Mouse (Mus musculus): ENCODE data around the gene Lmo7. TPM values are rescaled to one million over a fixed set of nuclear protein-coding genes. Genes with fewer than 3 reads are reported as not detected.

Lmo7 gene
- polyA plus RNA-seq, 1 experiment from 2014 or later = 0.98 TPM

- H3K9me3 ChIP-seq = no peaks in the 10 kb centered on the region
- H3K9ac ChIP-seq = no peak overlapping the region
- H3K4me1 ChIP-seq (replicated peaks) = no peaks in the 10 kb centered on the region; the same call in 1 of the 2 replicates
- no peak overlapping the region for H3K4me2 ChIP-seq
- H3K4me3 ChIP-seq = no peak overlapping the region
- H3K27me3 ChIP-seq = no peaks in the 10 kb centered on the region
- no peak overlapping the region for H3K27ac ChIP-seq (replicated peaks)
- no peaks in the 10 kb centered on the region for H3K36me3 ChIP-seq
- no peak for ATAC-seq (ENCODE audit: low read depth)
- 93% methylated on average over 6 of the region's 6 CpGs for WGBS
Measured at GRCm38 (mm10) chr14:101842521-101842920, 112.8 kb downstream of the Lmo7 start.

DNA sequence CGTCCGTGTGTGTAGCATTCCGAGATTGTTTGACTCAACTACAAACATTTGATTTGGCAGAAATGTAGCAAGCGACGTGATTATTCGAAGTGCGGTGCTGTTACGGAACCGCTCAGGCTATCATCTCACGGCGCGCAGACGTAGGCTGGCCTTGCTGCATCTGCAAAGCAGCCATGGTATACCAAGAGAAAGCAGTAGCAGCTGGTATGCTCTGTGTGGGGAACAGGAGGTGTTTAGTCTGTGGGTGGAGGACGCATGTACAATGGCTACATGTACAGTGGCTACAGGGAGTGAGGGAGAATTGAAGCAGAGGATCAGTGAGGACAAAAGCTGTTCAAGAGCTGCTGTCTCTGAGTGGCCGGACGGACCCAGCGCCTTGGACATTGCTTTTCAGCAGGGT, 113.7 kb downstream of the Lmo7 start:
- Histone ChIP-seq H3K9me3 (no peaks in the 10 kb centered on the region), H3K4me2 (no peak overlapping the region), H3K27ac (replicated peaks) (no peak overlapping the region), H3K36me3 (no peaks in the 10 kb centered on the region), H3K4me3 (no peak overlapping the region), H3K9ac (no peak overlapping the region), H3K4me1 (replicated peaks) (no peaks in the 10 kb centered on the region; the same call in 1 of the 2 replicates), H3K27me3 (no peaks in the 10 kb centered on the region)
- ATAC-seq (ENCODE audit: low read depth) = no peak
- 92% methylated on average over 17 of the region's 17 CpGs for WGBS

- Histone ChIP-seq H3K4me3 (no peak overlapping the region), H3K9me3 (no peaks in the 10 kb centered on the region), H3K4me2 (no peak overlapping the region), H3K9ac (no peak overlapping the region), H3K27me3 (no peaks in the 10 kb centered on the region), H3K36me3 (no peaks in the 10 kb centered on the region), H3K27ac (replicated peaks) (no peak overlapping the region), H3K4me1 (replicated peaks) (no peaks in the 10 kb centered on the region; the same call in 1 of the 2 replicates)
- ATAC-seq (ENCODE audit: low read depth) = no peak
- 68% methylated on average over 7 of the region's 7 CpGs for whole genome bisulfite sequencing
Measured at GRCm38 (mm10) chr14:101844467-101844866, 114.7 kb downstream of the Lmo7 start.

GRCm38 (mm10) chr14:101846097-101846882, 116.5 kb downstream of the Lmo7 start:
- Histone ChIP-seq H3K27me3 (no peaks in the 10 kb centered on the region), H3K36me3 (no peaks in the 10 kb centered on the region), H3K27ac (replicated peaks) (no peak overlapping the region), H3K9me3 (no peaks in the 10 kb centered on the region), H3K4me1 (replicated peaks) (no peaks in the 10 kb centered on the region; the same call in 1 of the 2 replicates), H3K4me2 (no peak overlapping the region), H3K4me3 (no peak overlapping the region), H3K9ac (no peak overlapping the region)
- WGBS = 76% methylated on average over 8 of the region's 8 CpGs
- no peak for ATAC-seq (ENCODE audit: low read depth)

GRCm38 (mm10) chr14:101847520-101847919, 117.8 kb downstream of the Lmo7 start:
- Histone ChIP-seq H3K9ac (no peak overlapping the region), H3K9me3 (no peaks in the 10 kb centered on the region), H3K4me1 (replicated peaks) (no peaks in the 10 kb centered on the region), H3K27ac (replicated peaks) (no peak overlapping the region), H3K36me3 (no peaks in the 10 kb centered on the region), H3K4me2 (no peak overlapping the region), H3K4me3 (no peak overlapping the region), H3K27me3 (no peaks in the 10 kb centered on the region)
- ATAC-seq (ENCODE audit: low read depth) = no peak
- WGBS = 90% methylated on average over 7 of the region's 7 CpGs

DNA sequence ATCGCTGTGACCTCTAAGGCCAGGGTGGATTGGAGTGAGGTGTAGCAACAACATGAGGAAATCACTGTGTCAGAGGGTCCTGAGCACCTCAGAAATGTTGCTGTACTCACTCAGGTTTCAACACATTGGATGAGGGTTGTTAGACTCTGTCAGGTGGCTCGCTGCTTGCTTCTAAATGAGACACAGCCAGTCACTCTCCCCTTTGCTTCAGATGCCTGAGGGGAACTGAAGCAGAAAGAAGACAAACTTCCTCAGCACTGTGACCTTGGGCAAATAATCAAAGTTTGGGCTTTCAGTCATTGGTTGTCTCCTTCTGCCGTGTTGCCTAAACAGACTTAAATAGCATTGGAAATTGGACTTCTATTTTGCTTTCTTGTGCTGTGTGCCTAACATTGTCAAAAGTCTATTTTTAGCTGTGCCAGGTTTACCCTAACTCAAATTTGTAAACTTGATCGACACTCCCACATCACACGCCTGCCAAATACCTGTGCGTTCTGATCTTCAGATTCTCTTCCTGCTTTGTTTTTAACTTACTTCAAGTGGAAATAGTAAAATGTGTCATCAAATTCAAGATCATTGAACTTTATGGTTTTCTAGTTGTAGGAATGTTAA, 122.9 kb downstream of the Lmo7 start:
- ATAC-seq (ENCODE audit: low read depth) = no peak
- 87% methylated on average over 6 of the region's 6 CpGs for WGBS
- no peak overlapping the region for H3K27ac ChIP-seq (replicated peaks)
- H3K4me1 ChIP-seq (replicated peaks) = no peaks in the 10 kb centered on the region
- H3K36me3 ChIP-seq = no peaks in the 10 kb centered on the region
- H3K4me2 ChIP-seq = no peak overlapping the region
- no peak overlapping the region for H3K4me3 ChIP-seq
- no peaks in the 10 kb centered on the region for H3K9me3 ChIP-seq
- H3K27me3 ChIP-seq = no peaks in the 10 kb centered on the region
- no peak overlapping the region for H3K9ac ChIP-seq

DNA sequence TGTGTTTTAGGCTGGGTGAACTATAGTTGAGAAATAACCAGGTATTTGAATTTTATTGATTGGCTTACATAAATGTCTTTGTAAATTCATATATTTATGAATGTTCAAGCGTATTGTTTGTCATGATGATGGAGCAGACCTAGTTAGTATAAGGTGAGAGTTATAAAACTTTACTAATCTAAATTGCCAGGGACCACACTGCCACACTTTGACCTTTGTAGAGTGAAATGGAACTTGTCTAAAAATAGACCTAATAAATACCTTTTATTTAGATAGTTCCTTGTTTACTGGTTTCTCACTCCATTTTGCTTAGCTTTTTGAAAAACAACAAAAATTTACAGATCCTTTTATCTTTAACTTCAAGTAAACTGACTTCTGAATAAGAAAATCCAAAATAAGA, 123.5 kb downstream of the Lmo7 start:
- Histone ChIP-seq H3K4me2 (no peak overlapping the region), H3K4me3 (no peak overlapping the region), H3K9ac (no peak overlapping the region), H3K4me1 (replicated peaks) (no peaks in the 10 kb centered on the region), H3K27me3 (no peaks in the 10 kb centered on the region), H3K36me3 (no peaks in the 10 kb centered on the region), H3K9me3 (no peaks in the 10 kb centered on the region), H3K27ac (replicated peaks) (no peak overlapping the region)
- WGBS = 92% methylated on average over 1 of the region's 1 CpGs
- ATAC-seq (ENCODE audit: low read depth) = no peak

- Histone ChIP-seq H3K4me2 (no peak overlapping the region), H3K36me3 (no peaks in the 10 kb centered on the region), H3K9me3 (no peaks in the 10 kb centered on the region), H3K4me3 (no peak overlapping the region), H3K27me3 (no peaks in the 10 kb centered on the region), H3K27ac (replicated peaks) (no peak overlapping the region), H3K9ac (no peak overlapping the region), H3K4me1 (replicated peaks) (no peaks in the 10 kb centered on the region)
- no peak for ATAC-seq (ENCODE audit: low read depth)
- 72% methylated on average over 4 of the region's 4 CpGs for WGBS
Measured at GRCm38 (mm10) chr14:101853722-101854121, 124.0 kb downstream of the Lmo7 start.

DNA sequence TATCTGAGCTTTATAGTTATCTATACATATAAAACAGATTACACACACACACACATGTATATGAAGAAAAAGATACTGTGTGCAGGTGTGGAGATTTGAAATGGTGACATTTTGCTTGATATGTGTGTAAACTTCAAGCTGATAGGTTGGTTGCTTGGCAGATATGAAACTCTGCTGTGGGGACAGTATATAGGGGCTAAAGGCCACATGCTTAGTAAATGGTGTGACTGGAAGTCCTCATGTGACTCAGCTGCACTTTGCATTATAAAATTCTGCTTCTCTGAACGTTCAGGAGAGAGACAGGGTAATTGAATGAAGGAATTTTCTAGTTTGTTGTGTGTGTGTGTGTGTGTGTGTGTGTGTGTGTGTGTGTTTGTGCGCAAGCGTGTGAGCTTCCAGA, 124.5 kb downstream of the Lmo7 start:
- Histone ChIP-seq H3K27ac (replicated peaks) (no peak overlapping the region), H3K27me3 (no peaks in the 10 kb centered on the region), H3K4me1 (replicated peaks) (no peaks in the 10 kb centered on the region), H3K4me2 (no peak overlapping the region), H3K9me3 (no peaks in the 10 kb centered on the region), H3K4me3 (no peak overlapping the region), H3K9ac (no peak overlapping the region), H3K36me3 (no peaks in the 10 kb centered on the region)
- no peak for ATAC-seq (ENCODE audit: low read depth)
- WGBS = 84% methylated on average over 3 of the region's 3 CpGs

- no peak for ATAC-seq (ENCODE audit: low read depth)
Measured at GRCm38 (mm10) chr14:101859305-101859886, 129.6 kb downstream of the Lmo7 start.

DNA sequence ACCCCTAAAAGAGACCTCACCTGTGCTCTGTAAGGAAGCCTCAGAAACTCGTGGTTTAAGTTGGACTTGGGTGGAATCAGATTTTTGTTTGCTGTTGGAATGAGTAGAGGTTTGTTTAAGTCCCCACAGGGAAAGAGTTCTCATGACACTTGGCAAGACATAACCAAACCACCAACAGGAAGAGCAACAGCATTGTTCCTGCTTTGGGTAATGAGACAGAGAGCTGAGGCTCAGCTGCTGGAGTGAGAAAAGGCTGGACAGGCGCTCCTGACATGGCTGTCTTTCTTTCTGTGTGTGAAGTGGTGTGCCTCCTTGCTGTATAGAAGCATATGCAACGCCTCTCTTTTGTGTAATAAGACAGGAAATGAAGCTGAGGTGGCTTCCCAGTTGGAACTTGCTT, 132.3 kb downstream of the Lmo7 start:
- Histone ChIP-seq H3K9ac (no peak overlapping the region), H3K27ac (replicated peaks) (no peak overlapping the region), H3K4me3 (no peak overlapping the region), H3K36me3 (no peaks in the 10 kb centered on the region), H3K27me3 (no peaks in the 10 kb centered on the region), H3K4me1 (replicated peaks) (no peaks in the 10 kb centered on the region), H3K4me2 (no peak overlapping the region), H3K9me3 (no peaks in the 10 kb centered on the region)
- no peak for ATAC-seq (ENCODE audit: low read depth)
- WGBS = 82% methylated on average over 3 of the region's 3 CpGs

More at GRCm38 (mm10) chr14:101859305-101859886, 129.6 kb downstream of the Lmo7 start:
- Histone ChIP-seq H3K9ac (no peak overlapping the region), H3K4me2 (no peak overlapping the region), H3K4me3 (no peak overlapping the region), H3K9me3 (no peaks in the 10 kb centered on the region), H3K36me3 (no peaks in the 10 kb centered on the region), H3K27me3 (no peaks in the 10 kb centered on the region), H3K27ac (replicated peaks) (no peak overlapping the region), H3K4me1 (replicated peaks) (no peaks in the 10 kb centered on the region)
- WGBS = 72% methylated on average over 8 of the region's 8 CpGs

- Histone ChIP-seq H3K4me1 (replicated peaks) (no peaks in the 10 kb centered on the region), H3K27me3 (no peaks in the 10 kb centered on the region)
Measured at GRCm38 (mm10) chr14:101867071-101867733, 137.4 kb downstream of the Lmo7 start.

More at GRCm38 (mm10) chr14:101867071-101867733, 137.4 kb downstream of the Lmo7 start:
- no peaks in the 10 kb centered on the region for H3K36me3 ChIP-seq
- H3K4me3 ChIP-seq = no peak overlapping the region
- 68% methylated on average over 10 of the region's 10 CpGs for WGBS
- ATAC-seq (ENCODE audit: low read depth) = no peak
- H3K4me2 ChIP-seq = no peak overlapping the region
- no peak overlapping the region for H3K9ac ChIP-seq
- H3K27ac ChIP-seq (replicated peaks) = no peak overlapping the region
- no peaks in the 10 kb centered on the region for H3K9me3 ChIP-seq

Measured in neural tube, embryonic 13.5 days (tissue).